Mouse (Mus musculus): ENCODE measurements at regions not wholly inside any gene's neighbourhood (a gene's known extent, or its start where the extent isn't known, plus 50 kb on each side); places are given as distances from the start of the nearest gene placed in this dataset.

DNA sequence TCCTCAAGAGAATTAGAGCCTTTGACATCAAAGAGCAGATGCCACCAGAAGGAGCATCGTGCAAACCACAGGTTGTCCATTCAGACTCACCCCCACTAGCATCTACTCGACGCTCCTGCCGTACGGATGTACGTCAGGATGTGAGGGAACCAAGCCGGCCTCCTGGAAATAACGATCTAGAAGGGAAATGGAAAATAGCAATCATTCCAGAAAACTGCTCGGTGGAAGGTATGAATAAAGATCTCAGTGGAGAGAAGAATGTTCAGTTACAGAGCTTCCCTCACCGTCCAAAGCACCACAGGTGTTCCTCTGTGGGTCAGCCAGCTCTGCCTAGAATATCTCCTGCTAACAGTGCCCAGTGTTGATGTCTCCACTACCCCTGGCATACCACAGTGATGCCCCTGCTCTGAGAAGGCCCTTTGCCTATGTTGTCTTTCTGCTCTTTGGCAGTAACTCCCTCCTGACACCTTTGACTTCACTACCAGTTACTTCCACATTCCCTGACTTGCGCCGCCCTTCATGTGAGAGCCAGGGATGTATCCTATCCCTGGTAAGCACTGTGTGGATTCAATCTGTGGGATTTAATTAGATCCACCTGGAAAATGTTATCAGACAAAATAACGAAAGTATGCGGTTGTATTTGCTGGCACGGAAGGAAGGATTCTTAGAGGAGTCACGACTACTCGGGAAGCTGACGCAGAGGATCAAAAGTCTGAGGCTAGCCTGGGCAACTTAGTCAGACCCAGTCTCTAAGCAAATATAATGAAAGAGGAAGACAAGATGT lies 152.4 kb upstream of the Irf2bp2 start:
- in situ Hi-C loops (cut with MboI, MseI): no loop called here

DNA sequence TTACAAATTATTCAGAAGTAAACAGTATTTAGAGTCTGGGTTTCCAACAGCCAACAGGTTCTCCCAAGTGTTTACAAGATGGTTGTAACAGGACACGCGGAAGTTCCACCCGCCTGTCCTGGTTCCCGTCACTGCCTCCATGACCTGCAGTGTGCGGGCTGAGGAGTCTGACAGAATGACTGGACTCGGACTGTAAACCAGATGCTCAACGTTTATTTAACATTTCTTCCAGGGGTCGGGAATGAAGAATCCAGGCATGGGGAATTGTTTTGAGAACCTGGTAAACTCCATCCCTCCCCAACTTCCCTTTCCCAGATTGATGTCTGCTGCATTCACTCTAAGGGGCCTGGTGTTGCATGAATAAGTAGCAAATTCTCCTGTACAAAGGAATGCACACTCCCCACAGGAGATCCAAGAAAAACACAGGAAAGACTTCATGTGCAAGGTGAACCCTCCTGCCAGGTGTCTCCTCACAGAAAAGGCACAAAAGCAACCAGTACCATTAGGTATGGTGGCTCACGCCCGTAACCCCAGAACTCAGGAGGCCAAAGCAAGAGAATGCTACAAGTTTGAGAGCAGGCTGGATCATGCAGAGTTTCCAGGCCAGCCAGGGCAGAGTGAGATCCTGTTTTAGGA lies 151.1 kb upstream of the Irf2bp2 start:
- in situ Hi-C loops (cut with MboI, MseI): no loop called here

DNA sequence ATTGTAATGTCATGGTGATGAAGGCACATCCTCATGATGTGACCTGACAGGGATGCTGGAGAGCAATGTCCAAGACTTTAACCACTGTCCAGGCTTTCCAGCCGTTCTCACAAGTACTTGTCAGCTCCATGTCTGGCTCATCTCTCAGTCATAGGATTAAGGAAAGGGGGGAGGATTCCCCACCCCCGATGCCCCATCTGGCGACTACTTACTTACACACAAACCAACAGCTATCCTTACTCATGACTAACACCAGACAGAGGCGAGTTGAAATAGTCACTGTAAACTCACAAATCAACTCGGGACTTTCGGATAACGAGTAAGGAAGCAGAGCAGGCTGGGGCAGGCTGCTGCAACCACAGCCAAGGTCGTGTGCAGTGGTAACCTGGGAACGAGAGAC lies 149.5 kb upstream of the Irf2bp2 start:
- in situ Hi-C loops (cut with MboI, MseI): no loop called here

DNA sequence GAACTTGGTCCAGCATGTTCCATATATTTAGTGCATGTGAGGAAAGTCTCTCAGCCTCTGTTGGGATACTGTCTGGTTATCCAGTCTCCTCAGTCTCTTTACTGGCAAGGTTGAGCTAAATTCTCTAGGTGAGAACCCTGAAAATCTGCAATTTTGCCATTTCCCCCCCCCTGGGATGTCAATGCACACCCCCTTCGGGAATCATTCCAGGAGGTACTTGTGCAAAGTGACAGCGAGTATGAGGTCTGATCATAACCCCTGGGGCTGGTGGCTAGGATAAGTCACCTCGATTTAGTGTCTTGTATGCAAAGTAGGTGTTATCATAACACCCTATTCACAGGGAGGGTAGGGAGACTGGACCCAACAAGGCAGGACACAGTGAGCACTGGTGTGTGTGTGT lies 148.3 kb upstream of the Irf2bp2 start:
- in situ Hi-C loops (cut with MboI, MseI): no loop called here

DNA sequence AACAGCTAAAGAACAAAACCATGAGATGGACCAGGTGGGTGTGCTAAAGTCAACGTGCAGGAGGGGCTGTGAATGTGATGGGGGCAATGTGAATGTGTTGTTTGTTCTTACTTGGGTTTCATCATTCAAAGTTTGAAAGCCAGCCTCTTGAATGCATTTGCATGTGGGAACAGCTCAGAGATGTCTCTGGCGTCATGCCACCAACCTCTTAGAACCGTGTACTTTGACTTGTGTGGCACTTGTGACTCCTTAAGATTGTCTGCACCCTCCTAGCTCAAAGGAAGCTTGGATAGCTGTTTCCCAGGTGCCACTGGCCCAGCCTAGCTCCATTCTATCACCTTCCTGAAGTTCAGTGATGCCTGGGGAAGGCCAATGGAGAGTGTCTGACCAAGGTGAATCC lies 147.2 kb upstream of the Irf2bp2 start:
- in situ Hi-C loops (cut with MboI, MseI): no loop called here

DNA sequence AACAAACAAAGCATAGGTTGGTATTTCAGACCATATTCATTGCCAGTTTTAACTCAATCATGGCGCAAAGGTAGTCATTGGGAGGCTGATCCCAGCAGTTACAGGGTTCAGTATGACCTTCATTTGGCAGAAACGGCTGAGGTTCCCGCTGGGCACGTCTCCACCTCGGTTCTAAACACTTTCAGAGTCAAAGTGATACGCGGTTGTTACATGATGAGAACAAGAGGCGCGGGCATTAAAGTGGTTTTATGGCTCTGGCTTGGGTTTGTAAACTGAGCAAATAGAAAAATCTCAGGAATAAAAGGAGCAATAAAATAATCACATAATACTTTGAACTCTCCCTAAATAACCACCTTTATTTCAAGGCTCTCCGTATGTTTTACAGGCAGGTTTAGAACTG lies 146.0 kb upstream of the Irf2bp2 start:
- in situ Hi-C loops (cut with MboI, MseI): no loop called here

DNA sequence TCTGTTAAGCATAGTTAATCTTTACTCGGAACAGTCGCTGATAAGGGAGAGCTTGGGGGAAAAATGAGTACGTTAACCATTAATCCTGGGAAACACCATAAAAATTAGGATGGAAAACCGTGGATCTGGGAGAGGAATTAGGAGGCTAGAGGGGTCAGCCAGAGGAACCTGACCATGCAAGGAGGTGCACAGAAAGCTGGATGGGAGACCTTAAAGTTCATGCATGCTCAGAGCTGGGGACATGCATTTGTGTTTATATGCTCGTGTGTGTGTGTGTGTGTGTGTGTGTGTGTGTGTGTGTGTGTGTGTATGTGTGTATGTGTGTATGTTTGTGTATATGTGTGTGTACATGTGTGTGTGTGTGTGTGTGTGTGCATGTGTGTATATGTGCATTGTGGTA lies 143.2 kb upstream of the Irf2bp2 start:
- in situ Hi-C loops (cut with MboI, MseI): no loop called here

DNA sequence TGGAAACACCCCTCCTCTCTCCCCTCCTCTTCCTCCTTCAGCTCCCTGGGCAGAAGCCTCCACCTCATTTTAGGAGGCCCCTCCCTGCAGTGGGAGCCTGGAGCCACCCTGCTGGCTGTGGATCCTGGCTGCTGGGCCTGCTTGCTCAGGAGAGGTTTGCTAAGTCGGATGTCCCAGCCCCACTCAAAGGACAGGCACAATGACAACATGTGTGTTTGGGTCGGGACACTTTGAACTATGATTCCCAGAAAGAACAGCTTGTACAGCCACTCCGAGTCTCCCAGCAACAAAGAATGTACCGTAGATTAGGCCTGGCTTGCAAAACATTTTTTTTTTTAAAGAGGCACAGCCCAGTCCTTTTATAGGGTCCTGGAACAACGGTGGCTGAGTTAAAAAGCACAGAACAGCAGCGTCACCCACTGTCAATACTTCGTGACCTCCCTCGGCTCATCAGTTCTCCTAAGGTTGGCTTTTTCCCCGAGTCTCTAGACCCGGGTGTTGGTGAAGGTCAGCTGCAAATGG lies 142.7 kb upstream of the Irf2bp2 start:
- in situ Hi-C loops (cut with MboI, MseI): no loop called here

DNA sequence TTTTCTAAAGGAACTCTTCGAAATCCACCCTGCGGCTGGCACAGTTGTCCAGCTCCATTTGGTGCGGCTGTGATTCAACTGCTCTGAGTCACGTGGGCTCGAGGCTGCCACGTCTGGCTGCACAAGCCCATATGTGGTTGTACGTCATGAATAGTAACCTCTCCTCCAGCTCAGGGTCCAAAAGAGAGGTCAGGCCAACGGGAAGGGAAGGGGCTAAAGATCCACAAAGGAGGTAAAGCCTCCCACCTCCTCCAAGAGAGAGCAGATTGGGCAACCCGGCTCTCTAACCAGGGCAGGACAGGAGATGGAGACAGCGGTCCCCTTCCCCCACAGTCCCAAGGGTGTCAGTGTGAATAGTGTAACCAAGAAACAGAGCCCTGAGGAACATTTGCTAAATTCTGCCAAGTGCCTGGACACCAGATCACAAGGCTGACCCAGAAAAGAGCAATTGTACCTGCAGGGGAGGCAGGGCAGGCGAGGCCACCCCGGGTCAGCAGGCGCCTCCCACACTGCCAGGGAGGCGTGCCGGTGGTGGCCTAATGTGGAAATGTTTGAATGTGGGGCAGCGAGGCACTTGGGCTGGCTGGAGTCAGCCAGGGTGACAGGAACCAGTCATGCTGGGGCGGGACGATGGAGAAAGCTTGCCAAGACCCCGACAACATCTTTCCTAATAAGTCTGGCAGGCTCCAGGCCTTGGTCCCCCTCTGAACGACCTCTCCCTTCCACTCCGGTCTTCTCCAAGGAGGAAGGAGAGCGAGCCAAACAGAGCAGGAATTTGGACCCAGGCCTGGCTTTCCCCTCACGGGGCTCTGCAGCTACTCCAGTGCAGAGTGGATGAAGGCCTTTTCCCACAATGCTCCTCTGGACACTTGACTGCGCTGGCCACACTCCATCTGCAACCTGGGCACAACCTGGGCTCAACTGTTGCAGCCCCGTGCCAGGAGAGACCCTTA lies 142.0 kb upstream of the Irf2bp2 start:
- in situ Hi-C loops (cut with MboI, MseI): no loop called here

DNA sequence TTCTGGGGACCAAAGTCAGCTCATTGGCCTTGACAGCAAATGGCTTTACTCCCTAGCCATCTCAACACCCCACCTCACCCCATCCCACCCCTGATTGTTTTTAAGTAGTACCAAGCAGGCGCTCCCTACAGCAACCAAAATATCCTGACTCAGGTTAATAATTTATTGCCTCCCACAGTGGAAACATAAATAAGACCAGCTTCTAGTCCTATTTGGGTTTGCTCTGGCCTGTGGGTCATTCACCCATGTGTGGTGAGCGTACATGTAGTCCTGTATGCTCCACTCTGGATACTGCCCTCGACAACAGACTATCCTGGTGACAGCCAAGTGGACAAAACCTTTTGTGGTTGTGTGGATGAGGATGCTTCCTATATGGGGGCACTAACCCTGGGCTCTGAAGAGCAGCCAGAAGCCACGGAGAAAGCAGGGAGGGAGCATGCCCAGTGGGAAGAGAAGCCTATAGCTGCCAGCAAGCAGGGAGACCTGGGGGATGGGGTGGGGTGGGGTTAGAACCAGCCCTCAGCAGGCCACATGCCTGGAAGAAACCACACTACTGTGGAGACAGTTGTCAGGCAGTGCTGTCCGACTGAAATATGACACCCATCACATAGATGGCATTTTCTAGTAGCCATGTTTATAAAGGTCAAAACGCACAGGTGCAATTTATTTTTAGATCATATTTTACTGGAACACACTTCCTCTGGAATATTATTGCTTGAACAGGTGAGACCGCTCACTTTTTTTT lies 141.1 kb upstream of the Irf2bp2 start:
- in situ Hi-C loops (cut with MboI, MseI): no loop called here

DNA sequence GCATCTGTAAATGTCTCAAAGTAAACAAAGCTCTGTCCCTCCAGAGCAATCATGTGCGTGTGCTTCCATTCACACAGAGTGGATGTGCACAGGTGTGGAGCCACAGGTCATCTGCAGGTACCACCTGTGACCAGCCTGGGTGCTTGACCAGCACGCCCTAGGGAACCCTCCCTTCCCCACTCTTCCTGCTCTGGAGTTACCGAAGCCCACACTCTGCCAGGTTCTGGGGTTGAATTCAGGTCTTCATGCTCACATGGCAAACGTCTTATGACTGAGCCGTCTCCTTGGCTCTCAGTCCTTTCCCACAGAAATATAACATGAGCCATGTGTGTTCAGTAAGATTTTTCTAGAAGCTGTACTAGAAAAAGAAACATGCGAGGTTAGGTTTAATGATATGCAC lies 140.0 kb upstream of the Irf2bp2 start:
- in situ Hi-C loops (cut with MboI, MseI): no loop called here

DNA sequence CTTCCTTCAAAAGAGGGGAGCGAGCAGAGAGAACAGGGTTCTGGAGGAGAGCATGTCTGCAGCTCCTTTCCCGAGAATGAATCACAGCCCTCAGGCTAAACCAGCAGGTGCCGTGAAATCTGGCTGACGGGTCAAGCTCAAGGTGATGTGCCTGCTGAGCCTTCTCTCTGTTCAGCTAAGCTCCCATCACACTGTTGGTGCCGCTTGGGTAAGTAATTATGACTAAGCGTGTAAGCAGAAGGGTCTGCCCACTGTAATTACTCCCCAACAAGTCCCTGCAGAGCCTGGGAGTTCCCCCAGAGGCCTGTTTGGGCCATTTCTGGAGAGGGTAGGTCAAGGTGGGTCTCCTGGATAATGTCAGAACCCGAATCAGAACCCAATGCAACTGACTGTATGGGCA lies 139.5 kb upstream of the Irf2bp2 start:
- in situ Hi-C loops (cut with MboI, MseI): no loop called here

DNA sequence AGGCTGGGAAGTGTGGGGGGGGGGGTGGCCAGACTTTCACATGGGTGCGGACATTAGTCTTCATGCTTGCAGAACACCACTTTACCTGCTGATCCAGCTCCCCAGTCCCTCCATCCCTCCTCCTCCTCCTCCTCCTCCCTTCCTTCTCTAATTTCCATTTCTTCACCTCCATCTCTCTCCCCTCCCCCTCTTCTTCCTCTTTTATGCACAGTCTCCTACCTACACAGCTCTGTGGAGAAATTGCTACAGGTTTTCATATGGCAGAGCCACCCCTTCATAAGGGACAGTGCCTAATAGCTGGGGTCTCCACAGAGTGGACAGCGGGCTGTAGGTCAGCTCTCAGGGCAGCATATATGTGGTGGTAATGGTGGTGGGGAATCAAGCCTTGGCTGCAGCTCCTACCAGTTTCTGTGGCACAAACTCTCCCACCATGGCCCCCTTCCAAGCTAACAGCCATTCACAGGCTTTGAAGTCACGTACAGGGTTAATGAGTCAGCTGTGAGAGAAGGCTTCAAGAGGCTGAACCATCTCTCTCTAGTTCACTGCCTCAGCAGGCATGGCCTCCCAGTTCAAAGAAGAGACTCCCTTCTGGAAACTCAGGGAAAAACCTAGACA lies 136.3 kb upstream of the Irf2bp2 start:
- in situ Hi-C loops (cut with MboI, MseI): no loop called here

DNA sequence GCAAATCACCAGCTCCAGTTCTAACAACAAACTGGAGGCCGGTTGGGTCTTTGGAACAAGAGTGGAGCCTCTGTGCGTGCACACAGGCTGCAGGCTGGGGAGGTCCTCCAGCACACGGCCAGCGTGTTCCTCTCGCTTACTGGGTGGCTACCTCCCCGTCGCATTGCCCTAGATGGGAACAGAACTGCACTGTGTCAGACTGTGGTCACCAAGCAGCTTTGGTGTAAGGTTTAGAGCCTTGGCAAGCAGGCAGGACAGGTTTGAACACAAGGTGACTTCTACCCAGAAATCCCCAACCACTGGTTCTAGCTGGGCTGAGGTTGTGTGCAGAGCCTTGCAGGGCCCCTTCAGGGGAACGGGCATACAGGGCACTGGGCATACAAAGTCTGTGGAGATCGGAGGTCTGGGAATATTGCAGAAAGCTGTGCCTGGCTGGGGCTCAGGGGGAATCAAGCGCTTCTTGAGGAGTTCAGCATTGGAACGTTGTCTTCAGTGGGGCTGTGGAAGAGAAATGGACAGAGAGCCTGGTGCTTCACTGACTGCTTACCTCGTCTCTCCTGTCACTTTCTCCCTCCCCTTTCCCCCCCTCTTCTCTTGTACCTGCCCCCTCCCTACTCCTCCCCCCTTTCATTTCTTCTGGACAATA lies 135.3 kb upstream of the Irf2bp2 start:
- in situ Hi-C loops (cut with MboI, MseI): no loop called here

DNA sequence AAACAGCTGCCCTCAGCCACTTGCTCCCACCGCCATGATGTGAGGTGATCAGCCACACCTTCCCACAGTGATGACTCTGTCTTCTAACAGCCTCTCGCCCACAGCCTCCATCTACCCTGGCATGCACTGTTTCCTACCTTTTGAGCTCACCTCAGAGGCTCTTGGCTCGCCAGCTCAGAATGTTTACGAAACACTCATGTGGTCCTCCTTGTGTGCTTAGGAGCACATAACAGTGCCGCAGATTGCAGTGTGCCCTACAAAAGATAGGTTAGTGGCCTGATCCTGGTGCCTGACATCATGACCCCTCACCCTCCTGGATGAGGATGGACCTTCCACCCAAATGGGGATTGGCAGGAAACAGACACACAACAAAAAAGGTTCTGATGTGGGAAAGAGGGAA lies 134.3 kb upstream of the Irf2bp2 start:
- in situ Hi-C loops (cut with MboI, MseI): no loop called here

DNA sequence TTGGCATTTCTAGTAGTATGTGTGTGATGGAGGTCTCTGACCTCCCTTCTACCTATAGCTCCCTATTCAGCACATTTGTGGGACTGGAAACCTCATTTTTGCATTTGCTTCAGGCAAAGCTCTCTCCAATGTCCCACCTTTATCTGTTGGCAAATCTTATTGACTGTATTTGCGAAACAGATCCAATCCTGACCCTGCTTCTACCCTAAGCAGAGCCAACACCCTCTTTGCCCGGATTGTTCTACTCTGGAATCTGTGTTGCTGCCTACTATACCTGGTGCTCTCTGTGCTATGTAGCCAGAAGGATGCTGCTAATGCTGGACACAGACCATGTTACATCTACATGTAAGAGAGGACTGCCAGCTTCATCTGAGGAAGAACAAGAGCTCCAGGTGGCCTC lies 133.3 kb upstream of the Irf2bp2 start:
- in situ Hi-C loops (cut with MboI, MseI): no loop called here

DNA sequence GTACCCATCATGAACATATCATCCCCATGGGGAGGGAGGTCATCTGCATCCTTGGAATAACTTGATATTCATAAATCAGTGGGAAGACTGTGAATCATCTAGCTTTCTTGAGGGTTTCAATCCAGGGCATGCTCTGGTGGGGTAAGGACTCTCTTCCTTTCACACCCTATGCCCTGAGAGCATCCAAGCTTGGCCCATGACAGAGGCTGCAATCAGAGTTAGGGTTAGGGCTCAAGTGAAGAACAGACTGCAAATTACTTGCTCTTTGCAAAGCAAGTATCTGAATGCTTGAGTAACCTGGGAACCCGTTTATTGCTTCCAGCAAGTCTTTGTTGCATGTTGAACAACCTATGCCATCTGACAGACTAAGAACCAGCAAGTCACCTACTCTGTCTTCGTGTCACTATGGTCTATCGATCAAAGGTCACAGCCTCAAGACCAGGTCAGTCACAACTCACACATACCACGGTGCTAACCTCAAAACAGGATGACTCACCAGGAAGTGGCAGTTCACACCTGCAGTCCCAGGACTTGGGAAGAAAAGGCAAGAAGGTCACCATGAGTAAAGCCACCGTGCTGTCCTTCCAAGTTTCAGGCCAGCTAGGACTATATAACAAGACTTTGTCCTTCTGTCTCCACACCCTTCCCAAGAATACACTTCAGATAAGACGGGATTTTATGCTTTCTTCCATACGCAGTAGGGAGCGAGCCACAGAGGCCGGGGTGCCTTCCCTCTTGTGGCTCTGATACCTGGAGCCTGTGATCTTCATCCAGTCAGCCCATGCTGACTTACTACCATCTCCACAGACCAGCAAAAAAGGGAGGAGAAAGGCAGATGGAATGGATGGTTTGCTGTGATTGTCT lies 129.7 kb upstream of the Irf2bp2 start:
- in situ Hi-C loops (cut with MboI, MseI): no loop called here

DNA sequence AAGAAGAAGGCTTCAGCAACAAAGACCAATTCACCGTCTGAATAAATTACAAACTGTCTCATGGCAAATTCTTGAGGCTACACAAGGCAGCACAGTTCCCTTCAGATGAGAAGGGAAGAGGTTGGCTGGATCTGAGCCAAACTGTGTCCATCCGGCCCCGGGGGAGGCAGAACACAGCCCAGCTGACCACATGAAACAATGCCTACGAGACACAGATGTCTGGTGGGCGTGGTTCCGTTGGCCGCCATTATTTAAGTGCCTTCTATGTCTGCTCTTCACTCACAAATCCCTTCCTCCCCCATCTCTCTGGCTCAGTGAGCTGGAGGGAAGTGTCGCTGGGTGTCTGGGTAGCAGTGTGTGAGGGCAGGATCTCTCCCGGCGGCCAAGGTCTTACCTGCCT lies 127.8 kb upstream of the Irf2bp2 start:
- in situ Hi-C loops (cut with MboI, MseI): no loop called here

DNA sequence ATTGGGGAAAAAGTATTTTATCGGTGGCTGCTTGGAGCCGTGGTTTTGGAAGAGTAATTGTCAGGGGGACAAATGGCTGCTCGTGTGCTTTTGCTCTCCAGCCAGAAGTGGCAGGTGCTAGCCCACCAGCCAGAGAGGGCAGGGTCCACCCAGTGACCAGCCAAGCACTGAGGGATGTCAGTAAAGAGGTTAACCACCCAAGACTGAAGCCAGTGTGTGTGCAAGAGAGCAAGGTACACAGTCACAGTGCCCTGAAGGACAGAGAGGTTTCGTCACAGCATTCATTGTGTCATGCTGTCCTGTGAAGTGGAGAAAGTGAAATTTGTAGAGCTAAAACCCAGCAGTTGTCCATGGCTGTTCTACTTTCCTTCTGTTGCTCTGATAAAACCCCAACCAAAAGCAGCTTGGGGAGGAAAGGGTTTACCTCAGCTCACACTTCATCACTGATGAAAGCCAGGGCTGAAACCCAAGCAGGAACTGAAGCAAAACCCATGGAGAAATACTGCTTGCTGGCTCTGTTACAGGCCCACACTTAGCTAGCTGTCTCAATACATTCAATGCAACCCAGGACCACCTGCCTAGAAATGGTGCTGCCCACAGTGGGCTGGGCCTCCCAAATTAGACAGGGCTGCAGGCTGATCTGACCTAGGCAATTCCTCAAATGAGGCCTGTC lies 126.8 kb upstream of the Irf2bp2 start:
- in situ Hi-C loops (cut with MboI, MseI): no loop called here
